In the genomic region with DNA sequence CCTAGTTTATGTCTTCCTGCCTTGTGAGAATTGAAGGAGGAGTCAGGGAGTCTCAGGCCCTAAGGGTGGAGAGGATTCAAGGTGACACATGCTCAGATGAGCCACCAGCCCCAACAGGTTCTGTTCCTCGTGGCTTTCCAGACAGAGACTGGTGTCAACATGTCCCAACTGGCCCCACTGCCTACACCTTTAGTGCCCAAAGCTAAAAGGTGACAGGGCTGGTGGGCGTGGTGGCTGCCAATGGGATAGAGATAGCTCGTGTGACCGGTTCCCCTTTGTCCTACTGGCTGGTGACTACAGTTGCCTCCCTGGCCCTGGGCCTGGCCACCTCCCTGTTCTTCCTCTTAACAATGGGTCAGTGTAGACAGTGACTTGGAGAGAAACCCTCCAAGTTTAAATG, we compare ENCODE assay signal across 25 mouse cellular contexts. TPM values are rescaled to one million over a fixed set of nuclear protein-coding genes. Genes with fewer than 3 reads are reported as not detected.
DNase-seq lines count a peak whose midpoint lies in the region; ATAC-seq lines count a peak whose summit lies in the region.
"Had no signal": no experiment of that assay in that cellular context is flagged by ENCODE, and none has a peak within 500 bp of the region (broad histone marks: within the 10 kb centered on the region; RNA-seq: fewer than 3 reads in every experiment).

No protein-coding gene starts in this region.

- H3K36me3 ChIP-seq in embryonic facial prominence, embryonic 14.5 days (ENCODE audit: control insufficient read depth, insufficient read depth, low read length) = 0 out of 2 replicates have a peak, but pooled peaks cover under 1% of the 10 kb centered on the region
- no peaks in the 10 kb centered on the region for H3K36me3 ChIP-seq in stomach, embryonic 14.5 days (ENCODE audit: control insufficient read depth, insufficient read depth, low read length)
- H3K36me3 ChIP-seq: kidney, embryonic 15.5 days; midbrain, embryonic 12.5 days; neural tube, embryonic 13.5 days had no signal

- H3K9me3 ChIP-seq in embryonic facial prominence, embryonic 14.5 days (ENCODE audit: control insufficient read depth, low read length) = no peaks in the 10 kb centered on the region
- no peaks in the 10 kb centered on the region for H3K9me3 ChIP-seq in stomach, embryonic 14.5 days (ENCODE audit: control insufficient read depth, low read depth, low read length)
- H3K9me3 ChIP-seq: forebrain, embryonic 10.5 days; kidney, embryonic 15.5 days; limb, embryonic 12.5 days; megakaryocyte, embryonic 14.5 days; midbrain, embryonic 12.5 days; neural tube, embryonic 13.5 days had no signal

- H3K4me3 ChIP-seq in embryonic facial prominence, embryonic 14.5 days (ENCODE audit: low read depth, low read length) = no peak overlapping the region
- H3K4me3 ChIP-seq in stomach, embryonic 14.5 days (ENCODE audit: low read depth, low read length) = no peak overlapping the region
- H3K4me3 ChIP-seq: forebrain, embryonic 10.5 days; kidney, embryonic 15.5 days; limb, embryonic 12.5 days; megakaryocyte, embryonic 14.5 days; midbrain, embryonic 12.5 days; neural tube, embryonic 13.5 days had no signal

- 70% methylated on average over 4 of the region's 4 CpGs for WGBS in embryonic facial prominence, embryonic 14.5 days
- 68% methylated on average over 4 of the region's 4 CpGs for WGBS in stomach, embryonic 14.5 days

- ATAC-seq in embryonic facial prominence, embryonic 14.5 days (ENCODE audit: low read depth) = no peak
- ATAC-seq in stomach, embryonic 14.5 days (ENCODE audit: insufficient number of reproducible peaks, insufficient read depth, low FRiP score, low read depth) = no peak
- ATAC-seq: forebrain, embryonic 16.5 days; hindbrain, embryonic 16.5 days had no signal

- no peak overlapping the region for H3K27ac ChIP-seq in embryonic facial prominence, embryonic 14.5 days (replicated peaks; ENCODE audit: low read depth, low read length)
- peak overlapping the region; percentile 39; the same call in 1 of the 2 replicates for H3K27ac ChIP-seq in stomach, embryonic 14.5 days (ENCODE audit: low read length)
- H3K27ac ChIP-seq: forebrain, embryonic 10.5 days; kidney, embryonic 15.5 days; limb, embryonic 12.5 days; midbrain, embryonic 12.5 days; neural tube, embryonic 13.5 days had no signal

- H3K27me3 ChIP-seq in embryonic facial prominence, embryonic 14.5 days (replicated peaks; ENCODE audit: control insufficient read depth, insufficient read depth, low read length) = no peaks in the 10 kb centered on the region; the same call in 1 of the 2 replicates
- no peaks in the 10 kb centered on the region for H3K27me3 ChIP-seq in stomach, embryonic 14.5 days (ENCODE audit: control insufficient read depth, insufficient read depth, low read length)

- H3K4me1 ChIP-seq in embryonic facial prominence, embryonic 14.5 days (ENCODE audit: control insufficient read depth, insufficient read depth, low read length) = peaks cover 8% of the 10 kb centered on the region
- peaks cover 18% of the 10 kb centered on the region for H3K4me1 ChIP-seq in stomach, embryonic 14.5 days (ENCODE audit: control insufficient read depth, insufficient read depth, low read length)

- peak; percentile 42 for DNase-seq in testis, postnatal 10 days (ENCODE audit: low spot score)
- no peak for DNase-seq in testis, postnatal 14 days (ENCODE audit: low spot score)
- DNase-seq in embryonic facial prominence, embryonic 14.5 days (ENCODE audit: low spot score) = peak; percentile 81
- DNase-seq in embryo, embryonic 11 days = no peak
- DNase-seq in thymus, postnatal 14 days = no peak
- DNase-seq: adrenal gland, postnatal 25 days; B cell, adult 2 months; cerebellum, adult 18-20 months; cerebellum, postnatal 10 days; gastrocnemius, postnatal 10 days; kidney, adult 18-20 months; kidney, postnatal 25 days; lung, postnatal 36 days; thymus, adult 2 months; thymus, postnatal 4 days had no signal

- no peak overlapping the region for H3K9ac ChIP-seq in embryonic facial prominence, embryonic 14.5 days (ENCODE audit: low read depth, low read length)
- H3K9ac ChIP-seq in stomach, embryonic 14.5 days (replicated peaks; ENCODE audit: low read depth, low read length) = no peak overlapping the region
- H3K9ac ChIP-seq: kidney, embryonic 15.5 days; limb, embryonic 12.5 days; midbrain, embryonic 12.5 days; neural tube, embryonic 13.5 days had no signal

- no peak overlapping the region for H3K4me2 ChIP-seq in embryonic facial prominence, embryonic 14.5 days (ENCODE audit: low read depth, low read length)
- H3K4me2 ChIP-seq in stomach, embryonic 14.5 days (replicated peaks; ENCODE audit: low read depth, low read length) = no peak overlapping the region
- H3K4me2 ChIP-seq: kidney, embryonic 15.5 days; limb, embryonic 12.5 days; liver, embryonic 11.5 days; midbrain, embryonic 12.5 days; neural tube, embryonic 13.5 days had no signal

RNA-seq across cellular contexts. Expression of a gene that starts 5.8 kb away (rescaled TPM):
- polyA plus RNA-seq in embryonic facial prominence, embryonic 14.5 days (2014; fragmentation: Nextera tagmentation; extraction: Ambion mirVana) = 11.2 and 11.6 TPM in 2 replicates
- polyA plus RNA-seq in stomach, embryonic 14.5 days (2014; fragmentation: Nextera tagmentation; extraction: Ambion mirVana) = 9.6 and 10.0 TPM in 2 replicates

RNA-seq across cellular contexts. Expression of a gene that starts 6.1 kb away (rescaled TPM):
- polyA plus RNA-seq in embryonic facial prominence, embryonic 14.5 days (2014; fragmentation: Nextera tagmentation; extraction: Ambion mirVana) = 18.8 and 21.6 TPM in 2 replicates
- 20.5 and 23.9 TPM in 2 replicates for polyA plus RNA-seq in stomach, embryonic 14.5 days (2014; fragmentation: Nextera tagmentation; extraction: Ambion mirVana)

RNA-seq across cellular contexts. Expression of a gene that starts 16.4 kb away (rescaled TPM):
- 10.9 and 14.7 TPM in 2 replicates for polyA plus RNA-seq in embryonic facial prominence, embryonic 14.5 days (2014; fragmentation: Nextera tagmentation; extraction: Ambion mirVana)
- 8.8 and 10.3 TPM in 2 replicates for polyA plus RNA-seq in stomach, embryonic 14.5 days (2014; fragmentation: Nextera tagmentation; extraction: Ambion mirVana)

RNA-seq across cellular contexts. Expression of a gene that starts 20.8 kb away (rescaled TPM):
- polyA plus RNA-seq in embryonic facial prominence, embryonic 14.5 days (2014; fragmentation: Nextera tagmentation; extraction: Ambion mirVana) = 64.0 and 75.1 TPM in 2 replicates
- 86.0 and 92.8 TPM in 2 replicates for polyA plus RNA-seq in stomach, embryonic 14.5 days (2014; fragmentation: Nextera tagmentation; extraction: Ambion mirVana)

RNA-seq across cellular contexts. Expression of a gene that starts 38.5 kb away (rescaled TPM):
- polyA plus RNA-seq in embryonic facial prominence, embryonic 14.5 days (2014; fragmentation: Nextera tagmentation; extraction: Ambion mirVana) = 10.2 and 15.3 TPM in 2 replicates
- 6.0 and 8.9 TPM in 2 replicates for polyA plus RNA-seq in stomach, embryonic 14.5 days (2014; fragmentation: Nextera tagmentation; extraction: Ambion mirVana)

Comparison
In these comparisons a context has a peak if more than half of its experiments do, and no peak if none do; other contexts are left out.
1. DNase-seq: peak in testis, postnatal 10 days (single experiment) and embryonic facial prominence, embryonic 14.5 days (single experiment); none in testis, postnatal 14 days (single experiment), embryo, embryonic 11 days (single experiment) and thymus, postnatal 14 days (single experiment).